Mouse (Mus musculus) midbrain, embryonic 10.5 days (tissue): ENCODE measurements around the gene Map2k6. TPM values are rescaled to one million over a fixed set of nuclear protein-coding genes. Genes with fewer than 3 reads are reported as not detected.

Source experiments
- DNase-seq: peaks from one replicate; pipeline ENCODE4 v3.0.0-alpha.2; 2017; ENCODE audit warnings: low spot score
- H3K27ac ChIP-seq: fragments of 300-500 bp; sonication (generic); replicated peaks from 2 replicates; pipeline ENCODE4 v1.5.1; 2016; ENCODE audit warnings: mild to moderate bottlenecking
- H3K27me3 ChIP-seq: fragments of 300-500 bp; sonication (generic); 2 replicates; pipeline ENCODE4 v1.6.1; 2016; ENCODE audit warnings: low read depth, mild to moderate bottlenecking; ENCODE audit not compliant: poor library complexity, severe bottlenecking
- H3K36me3 ChIP-seq: fragments of 300-500 bp; sonication (generic); 2 replicates; pipeline ENCODE4 v1.6.1; 2016; ENCODE audit warnings: mild to moderate bottlenecking, moderate library complexity
- H3K4me1 ChIP-seq: fragments of 300-500 bp; sonication (generic); 2 replicates; pipeline ENCODE4 v1.6.1; 2016
- H3K4me3 ChIP-seq: fragments of 300-500 bp; sonication (generic); 2 replicates; pipeline ENCODE4 v1.5.1; 2016; ENCODE audit warnings: mild to moderate bottlenecking, moderate library complexity
- H3K9me3 ChIP-seq: fragments of 300-500 bp; sonication (generic); replicated peaks from 2 replicates; pipeline ENCODE4 v1.6.1; 2016; ENCODE audit warnings: mild to moderate bottlenecking
- WGBS: fragments of 180-500 bp; shearing (Covaris S2); methylation state at CpG from one replicate; pipeline ENCODE4 v1.1.7; 2016; 5-methylcytosine and 5-hydroxymethylcytosine counted together
- polyA plus RNA-seq: library from polyadenylated mRNA; unstranded; fragments of >200 nt; fragmentation: Nextera tagmentation; extraction: Ambion mirVana; gene quantifications from 2 replicates; pipeline ENCODE4 v1.2.1, GENCODE M21; 2016

The Map2k6 gene
- polyA plus RNA-seq, 1 experiment from 2014 or later = 35.8 TPM

DNA sequence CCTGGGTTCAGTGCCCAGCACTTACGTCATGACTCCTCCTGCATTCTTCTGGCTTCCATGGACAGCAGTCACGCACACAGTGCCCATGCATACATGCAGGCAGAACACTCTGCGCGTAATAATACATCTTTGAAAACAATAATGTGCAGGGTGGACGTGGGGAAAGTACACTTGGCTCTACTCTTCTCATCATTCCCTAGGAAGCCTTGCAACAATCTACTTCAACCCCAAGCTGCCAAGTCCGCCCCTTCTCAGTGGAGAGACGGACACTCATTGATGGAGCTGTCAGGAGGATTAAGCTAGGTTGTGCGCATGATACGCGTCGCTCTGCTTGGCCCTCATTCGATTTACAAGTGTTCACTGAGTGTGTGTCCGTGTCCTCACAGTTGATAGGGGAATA lies 12.7 kb downstream of the Map2k6 start:
- Histone ChIP-seq H3K27me3 (no peaks in the 10 kb centered on the region), H3K4me3 (no peak overlapping the region), H3K27ac (no peak overlapping the region), H3K4me1 (0 out of 2 replicates have a peak, but pooled peaks cover 6% of the 10 kb centered on the region), H3K36me3 (peaks cover 40% of the 10 kb centered on the region), H3K9me3 (no peaks in the 10 kb centered on the region; the same call in 1 of the 2 replicates)
- no peak for DNase-seq
- 95% methylated on average over 13 of the region's 13 CpGs for WGBS

DNA sequence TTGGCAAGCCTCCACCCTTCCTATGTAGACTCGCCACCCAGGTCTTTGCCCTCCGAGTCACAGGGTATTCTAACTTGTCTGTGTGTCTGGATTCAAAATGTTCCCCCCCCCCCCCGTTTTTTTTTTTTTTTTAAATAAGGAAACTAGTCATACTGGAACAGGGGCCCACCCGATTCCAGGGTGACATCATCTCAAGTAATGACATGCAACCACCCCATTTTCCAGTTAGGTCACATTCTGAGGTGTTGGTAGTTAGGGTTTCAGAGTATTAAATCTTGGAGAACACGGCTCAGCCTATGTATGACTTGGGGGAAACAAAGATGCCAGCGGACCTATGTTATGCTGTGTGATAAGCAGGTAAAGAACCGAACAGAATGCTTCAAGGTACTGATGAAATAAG lies 15.3 kb downstream of the Map2k6 start:
- Histone ChIP-seq H3K9me3 (no peaks in the 10 kb centered on the region; the same call in 1 of the 2 replicates), H3K36me3 (peaks cover 33% of the 10 kb centered on the region), H3K4me3 (no peak overlapping the region), H3K27me3 (no peaks in the 10 kb centered on the region), H3K27ac (no peak overlapping the region), H3K4me1 (0 out of 2 replicates have a peak, but pooled peaks cover 6% of the 10 kb centered on the region)
- DNase-seq = no peak
- WGBS = 90% methylated on average over 7 of the region's 7 CpGs

DNA sequence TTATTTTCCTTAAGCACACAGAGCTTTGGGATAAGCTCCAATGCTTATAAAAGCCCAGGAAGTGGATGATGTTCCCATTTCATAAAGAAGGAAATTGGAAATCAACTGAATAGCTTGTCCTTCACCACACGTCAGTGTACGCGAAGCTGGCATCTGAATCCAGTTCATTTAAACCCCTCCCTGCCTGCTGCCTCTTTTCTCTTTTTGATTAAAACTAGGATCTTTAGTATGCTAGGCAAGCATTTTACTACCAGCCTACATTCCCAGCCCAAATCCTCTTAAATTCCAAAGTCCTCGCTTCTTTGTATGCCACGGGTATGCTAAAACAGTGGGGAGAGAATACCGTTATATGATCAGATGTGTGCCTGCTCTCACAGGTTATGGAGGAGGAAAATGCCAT lies 17.8 kb downstream of the Map2k6 start:
- Histone ChIP-seq H3K27ac (no peak overlapping the region), H3K4me3 (no peak overlapping the region), H3K36me3 (peaks cover 13% of the 10 kb centered on the region), H3K4me1 (0 out of 2 replicates have a peak, but pooled peaks cover 6% of the 10 kb centered on the region), H3K27me3 (no peaks in the 10 kb centered on the region), H3K9me3 (no peaks in the 10 kb centered on the region)
- WGBS = 89% methylated on average over 6 of the region's 6 CpGs
- DNase-seq = no peak

DNA sequence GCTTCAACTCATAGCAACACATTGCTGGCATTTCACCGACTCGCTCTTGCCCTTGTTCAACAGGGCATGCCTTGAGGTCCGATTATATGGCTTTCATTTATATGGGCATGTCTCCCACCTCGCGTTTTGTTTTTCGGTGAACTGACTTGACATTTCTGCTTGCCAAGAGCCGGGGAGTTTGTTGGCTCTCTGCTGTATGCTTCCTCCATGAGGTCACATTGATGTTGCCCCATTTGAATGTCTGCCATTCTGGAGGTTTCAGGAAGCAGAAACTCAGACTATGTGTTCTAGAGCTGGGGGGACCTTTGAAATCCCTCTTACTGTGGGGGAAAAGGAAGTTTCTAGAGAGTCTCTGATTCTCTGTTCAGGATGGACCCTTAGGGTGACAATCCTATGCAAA lies 21.5 kb downstream of the Map2k6 start:
- no peak for DNase-seq
- H3K36me3 ChIP-seq = peaks cover 13% of the 10 kb centered on the region; the same call in 1 of the 2 replicates
- no peaks in the 10 kb centered on the region for H3K27me3 ChIP-seq
- WGBS = 97% methylated on average over 7 of the region's 7 CpGs
- no peak overlapping the region for H3K27ac ChIP-seq
- H3K4me1 ChIP-seq = 0 out of 2 replicates have a peak, but pooled peaks cover 6% of the 10 kb centered on the region
- H3K4me3 ChIP-seq = no peak overlapping the region
- H3K9me3 ChIP-seq = no peaks in the 10 kb centered on the region

DNA sequence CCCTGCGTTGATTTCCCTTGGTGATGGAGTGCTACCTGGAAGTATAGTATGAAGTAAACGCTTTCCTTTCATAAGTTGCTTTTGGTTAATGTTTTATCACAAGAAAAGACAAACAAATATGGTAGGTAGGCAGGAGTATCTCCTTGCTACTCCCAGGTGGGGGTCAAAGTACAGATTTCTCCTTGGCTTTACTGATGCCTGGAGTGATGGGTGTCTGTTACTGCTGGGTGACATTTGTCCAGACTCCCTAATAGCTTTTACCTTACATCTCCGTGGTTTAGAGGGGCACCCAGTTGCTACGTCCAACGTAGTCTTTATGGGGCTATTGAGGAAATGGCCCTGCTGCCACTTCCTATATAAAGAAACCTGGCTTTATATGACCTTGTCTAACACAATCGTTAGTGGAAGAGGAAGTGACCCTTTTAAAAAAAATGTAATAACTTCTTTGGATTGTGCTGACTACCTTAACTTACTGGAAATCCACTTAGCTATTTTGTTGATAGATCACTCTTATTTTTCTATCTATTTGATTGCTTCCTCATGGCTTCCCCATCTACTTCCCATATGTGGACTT lies 27.7 kb downstream of the Map2k6 start:
- Histone ChIP-seq H3K4me1 (peaks cover 18% of the 10 kb centered on the region), H3K36me3 (no peaks in the 10 kb centered on the region), H3K9me3 (no peaks in the 10 kb centered on the region), H3K4me3 (no peak overlapping the region), H3K27ac (no peak overlapping the region), H3K27me3 (no peaks in the 10 kb centered on the region)
- WGBS = 92% methylated on average over 6 of the region's 6 CpGs
- no peak for DNase-seq

DNA sequence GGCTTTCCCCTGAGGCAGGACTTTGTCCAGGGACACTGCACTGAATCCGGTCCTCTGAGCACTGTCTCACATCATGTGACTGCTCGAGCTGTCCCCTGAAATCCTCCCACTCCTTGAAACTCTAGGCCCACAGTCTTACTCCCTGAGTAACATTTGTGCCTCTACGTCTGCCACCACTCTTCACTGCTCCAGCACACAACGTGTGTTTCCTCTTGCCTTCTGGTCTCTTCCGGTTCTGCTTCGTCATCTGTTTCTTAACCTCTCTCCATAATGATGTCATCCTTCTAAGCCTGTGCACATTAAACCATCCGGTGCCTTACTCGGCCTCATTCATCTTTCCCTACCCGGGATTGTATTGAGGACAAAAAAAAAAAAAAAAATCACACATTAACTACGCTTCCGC lies 28.2 kb downstream of the Map2k6 start:
- no peaks in the 10 kb centered on the region for H3K9me3 ChIP-seq
- DNase-seq = no peak
- no peaks in the 10 kb centered on the region for H3K27me3 ChIP-seq
- H3K4me1 ChIP-seq = peaks cover 18% of the 10 kb centered on the region
- no peaks in the 10 kb centered on the region for H3K36me3 ChIP-seq
- no peak overlapping the region for H3K27ac ChIP-seq
- 85% methylated on average over 11 of the region's 11 CpGs for WGBS
- H3K4me3 ChIP-seq = no peak overlapping the region

DNA sequence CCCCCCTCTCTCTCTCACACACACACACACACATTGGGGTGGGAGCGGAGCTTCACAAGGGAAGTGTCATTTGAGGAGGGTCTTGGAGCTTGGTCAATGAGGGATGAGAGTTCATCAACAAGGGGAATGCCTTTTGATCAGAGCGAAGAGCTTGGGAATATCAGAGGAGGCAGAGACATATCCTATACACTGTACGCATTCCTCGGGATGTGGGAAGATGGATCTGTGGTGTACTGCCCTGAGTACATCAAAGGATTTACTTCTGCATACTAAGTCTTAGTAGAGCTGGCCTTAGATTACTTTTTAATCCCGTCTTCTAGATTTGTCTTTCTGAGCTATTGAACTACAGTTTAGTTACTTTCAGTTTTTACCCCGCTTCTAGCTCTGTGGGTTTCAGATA lies 30.1 kb downstream of the Map2k6 start:
- peaks cover 18% of the 10 kb centered on the region for H3K4me1 ChIP-seq
- H3K4me3 ChIP-seq = no peak overlapping the region
- no peak for DNase-seq
- no peaks in the 10 kb centered on the region for H3K36me3 ChIP-seq
- no peaks in the 10 kb centered on the region for H3K27me3 ChIP-seq
- WGBS = 90% methylated on average over 6 of the region's 6 CpGs
- no peak overlapping the region for H3K27ac ChIP-seq
- H3K9me3 ChIP-seq = no peaks in the 10 kb centered on the region

DNA sequence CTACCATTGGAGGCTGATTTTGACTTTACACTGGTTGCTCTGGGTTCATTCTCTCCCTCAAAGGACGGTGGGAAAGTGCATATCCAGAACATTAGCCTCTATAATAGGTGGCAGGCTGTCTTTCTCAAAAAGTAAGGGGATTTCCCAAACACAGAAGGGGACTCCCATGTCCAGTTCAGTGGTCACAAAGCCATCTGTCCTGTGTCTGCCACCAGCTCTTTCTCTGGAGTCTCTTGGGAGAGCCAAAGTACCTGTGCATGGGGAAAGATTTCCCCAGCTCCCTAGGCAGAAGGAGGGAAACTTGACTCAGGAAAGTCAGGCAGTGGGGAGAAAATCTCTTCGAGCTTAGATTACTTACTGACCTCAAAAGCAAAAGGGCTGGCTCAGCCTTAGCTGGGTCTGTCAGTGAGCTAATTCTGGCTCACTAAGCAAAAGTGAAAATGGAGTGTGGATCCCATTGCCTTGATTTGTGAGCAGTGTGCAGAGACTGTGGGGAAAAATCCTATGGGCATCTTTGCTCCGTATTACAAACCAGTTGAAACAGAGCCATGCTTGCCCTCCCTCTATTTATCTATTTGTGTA lies 31.0 kb downstream of the Map2k6 start:
- Histone ChIP-seq H3K9me3 (no peaks in the 10 kb centered on the region), H3K27ac (no peak overlapping the region; the same call in 1 of the 2 replicates), H3K4me1 (peaks cover 18% of the 10 kb centered on the region), H3K36me3 (peaks cover 9% of the 10 kb centered on the region), H3K4me3 (no peak overlapping the region), H3K27me3 (no peaks in the 10 kb centered on the region)
- no peak for DNase-seq
- 82% methylated on average over 3 of the region's 3 CpGs for WGBS

DNA sequence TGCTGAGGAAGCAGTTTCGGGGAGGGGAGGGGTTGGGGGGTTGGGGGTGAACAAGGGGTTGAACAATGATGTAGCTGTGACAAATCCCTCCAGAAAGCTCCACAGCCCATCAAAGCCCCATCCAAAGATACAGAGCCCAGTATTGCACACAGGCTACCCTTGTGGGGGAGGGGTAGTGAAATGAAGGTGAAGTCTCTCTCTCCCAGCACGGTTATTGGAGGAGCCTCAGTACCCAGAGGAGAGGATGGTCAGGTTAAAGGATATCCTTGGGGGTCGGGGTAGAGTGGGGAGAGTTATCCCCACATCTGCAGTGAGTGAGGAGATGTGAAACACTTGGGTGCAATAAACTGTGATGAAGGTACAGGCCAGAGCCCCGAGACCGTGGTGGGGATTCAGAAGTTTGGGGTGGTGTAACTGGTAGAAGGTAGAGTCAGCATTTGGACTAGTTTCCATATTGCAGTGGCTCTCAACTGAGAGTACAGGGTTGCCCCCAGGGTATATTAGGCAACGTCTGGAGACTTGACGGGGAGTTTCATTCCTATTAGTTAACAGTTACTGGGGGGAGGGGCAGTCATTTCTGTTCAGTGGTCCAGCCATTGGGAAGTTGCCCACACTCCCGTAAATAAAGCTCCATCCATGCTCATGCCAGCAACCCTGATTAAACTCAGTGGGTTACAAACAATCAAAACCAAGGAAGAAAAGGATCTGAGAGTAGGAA lies 37.1 kb downstream of the Map2k6 start:
- Histone ChIP-seq H3K36me3 (peaks cover 32% of the 10 kb centered on the region), H3K4me1 (peaks cover 28% of the 10 kb centered on the region), H3K4me3 (no peak overlapping the region), H3K9me3 (peaks cover 4% of the 10 kb centered on the region; the same call in 1 of the 2 replicates), H3K27ac (no peak overlapping the region), H3K27me3 (no peaks in the 10 kb centered on the region)
- 84% methylated on average over 8 of the region's 8 CpGs for WGBS
- DNase-seq = no peak

DNA sequence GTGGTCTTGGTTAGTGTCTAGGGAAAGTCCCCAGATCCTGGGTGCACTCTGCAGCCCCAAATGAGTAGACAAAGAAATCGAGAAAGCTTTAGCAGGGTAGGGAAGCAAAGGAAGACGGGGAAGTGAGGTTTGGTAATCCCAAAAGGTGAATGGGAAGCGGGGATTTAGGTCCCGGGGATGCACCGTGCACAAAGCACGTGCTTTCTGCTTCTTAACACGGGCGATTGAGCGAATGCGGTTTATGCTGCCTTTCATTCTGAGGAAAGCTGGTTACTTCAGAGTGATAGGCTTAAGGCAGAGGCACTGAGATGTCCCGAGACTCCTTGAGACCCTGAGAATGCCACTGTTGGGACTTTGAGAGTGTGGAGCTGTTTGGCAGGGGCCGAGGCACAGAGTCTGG lies 38.1 kb downstream of the Map2k6 start:
- WGBS = 38% methylated on average over 12 of the region's 12 CpGs
- H3K9me3 ChIP-seq = peaks cover 4% of the 10 kb centered on the region; the same call in 1 of the 2 replicates
- H3K36me3 ChIP-seq = peaks cover 36% of the 10 kb centered on the region
- DNase-seq = no peak
- H3K27ac ChIP-seq = no peak overlapping the region
- no peak overlapping the region for H3K4me3 ChIP-seq
- no peaks in the 10 kb centered on the region for H3K27me3 ChIP-seq
- H3K4me1 ChIP-seq = peaks cover 28% of the 10 kb centered on the region

DNA sequence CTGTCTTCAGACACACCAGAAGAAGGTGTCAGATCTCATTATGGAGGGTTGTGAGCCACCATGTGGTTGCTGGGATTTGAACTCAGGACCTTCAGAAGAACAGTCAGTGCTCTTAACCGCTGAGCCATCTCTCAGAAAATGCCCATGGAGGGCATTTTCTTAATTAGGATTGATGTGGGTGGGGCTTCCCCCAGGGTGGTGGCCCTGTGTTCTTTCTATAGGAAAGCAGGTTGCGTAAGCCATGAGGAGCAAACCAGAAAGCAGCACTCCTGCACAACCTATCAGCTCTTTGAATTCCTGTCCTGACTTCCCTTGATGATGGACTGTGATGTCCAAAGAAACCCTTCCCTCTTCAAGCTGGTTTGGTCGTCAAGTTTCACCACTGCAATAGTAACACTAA lies 39.2 kb downstream of the Map2k6 start:
- Histone ChIP-seq H3K9me3 (peaks cover 4% of the 10 kb centered on the region; the same call in 1 of the 2 replicates), H3K4me1 (peaks cover 28% of the 10 kb centered on the region), H3K27me3 (no peaks in the 10 kb centered on the region), H3K4me3 (no peak overlapping the region), H3K27ac (no peak overlapping the region), H3K36me3 (peaks cover 36% of the 10 kb centered on the region)
- no peak for DNase-seq
- 91% methylated on average over 3 of the region's 3 CpGs for WGBS

DNA sequence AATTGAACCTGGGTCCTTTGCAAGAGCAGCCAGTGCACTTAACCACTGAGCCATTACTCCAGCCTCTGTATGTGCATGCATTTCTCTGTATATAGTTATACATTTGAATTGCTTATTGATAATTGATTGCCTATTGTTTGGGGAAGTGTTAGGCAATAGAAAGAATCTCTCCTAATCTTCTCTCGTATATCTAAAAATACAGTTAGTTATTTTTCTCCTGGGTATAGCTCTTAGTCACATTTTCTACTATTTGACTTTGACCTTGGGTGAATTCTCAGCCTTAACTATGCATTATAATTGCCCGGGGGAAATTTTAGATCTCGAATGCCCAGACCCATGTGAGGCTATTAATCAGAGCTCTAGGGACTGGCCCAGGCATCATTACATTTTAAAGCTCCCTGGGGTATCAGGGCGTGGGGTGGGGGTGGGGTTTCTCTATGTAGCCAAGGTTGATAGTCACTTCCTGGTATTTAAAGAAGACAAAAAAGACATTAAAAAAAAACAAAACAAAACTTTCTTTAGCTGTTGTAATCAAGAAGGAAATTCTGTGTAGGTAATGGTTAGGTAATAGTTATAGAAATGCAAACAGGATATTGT lies 39.9 kb downstream of the Map2k6 start:
- no peak overlapping the region for H3K27ac ChIP-seq
- WGBS = 89% methylated on average over 4 of the region's 4 CpGs

More for the DNA sequence above, 39.9 kb downstream of the Map2k6 start:
- peaks cover 28% of the 10 kb centered on the region for H3K4me1 ChIP-seq
- peaks cover 4% of the 10 kb centered on the region; the same call in 1 of the 2 replicates for H3K9me3 ChIP-seq
- H3K36me3 ChIP-seq = peaks cover 36% of the 10 kb centered on the region
- DNase-seq = no peak
- H3K4me3 ChIP-seq = no peak overlapping the region
- H3K27me3 ChIP-seq = no peaks in the 10 kb centered on the region
